In the genomic region with DNA sequence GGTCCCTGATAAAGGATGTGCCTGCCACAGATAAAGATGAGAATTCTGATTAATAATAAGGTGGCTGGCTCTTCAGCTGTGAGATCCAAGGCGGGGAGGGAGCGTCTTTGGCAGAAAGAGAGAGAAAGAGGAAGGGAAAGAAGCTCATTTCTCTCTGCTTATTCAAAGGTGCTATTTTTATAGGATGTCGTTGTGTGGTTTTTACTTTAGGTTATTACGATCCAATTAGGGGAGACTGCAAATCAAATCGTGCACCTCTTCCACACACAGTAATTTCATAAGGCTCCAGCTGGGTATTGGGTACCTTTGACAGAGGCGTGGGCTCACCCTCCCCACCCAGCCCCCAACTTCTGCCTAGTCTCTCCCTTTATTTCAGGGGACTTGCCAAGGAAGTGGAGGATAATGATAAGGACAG, we compare ENCODE assay signal across 10 mouse cellular contexts. TPM values are rescaled to one million over a fixed set of nuclear protein-coding genes. Genes with fewer than 3 reads are reported as not detected.
DNase-seq lines count a peak whose midpoint lies in the region; ATAC-seq lines count a peak whose summit lies in the region.
"Had no signal": no experiment of that assay in that cellular context is flagged by ENCODE, and none has a peak within 500 bp of the region (broad histone marks: within the 10 kb centered on the region; RNA-seq: fewer than 3 reads in every experiment).

No protein-coding gene starts in this region.

- WGBS in forebrain, embryonic 13.5 days: 13% methylated on average over 6 of the region's 6 CpGs

- no peaks in the 10 kb centered on the region for H3K36me3 ChIP-seq in forebrain, embryonic 13.5 days (ENCODE audit: poor library complexity, severe bottlenecking)

- H3K27ac ChIP-seq in forebrain, embryonic 13.5 days: 0 out of 2 replicates have a peak overlapping the region, but pooled peaks have one; percentile 1

- H3K4me1 ChIP-seq in forebrain, embryonic 13.5 days: 0 out of 2 replicates have a peak, but pooled peaks cover 2% of the 10 kb centered on the region
- H3K4me1 ChIP-seq: megakaryocyte, embryonic 14.5 days had no signal

- peak overlapping the region; percentile 69 for H3K9ac ChIP-seq in forebrain, embryonic 13.5 days

- no peaks in the 10 kb centered on the region for H3K27me3 ChIP-seq in forebrain, embryonic 13.5 days

- no peaks in the 10 kb centered on the region for H3K9me3 ChIP-seq in forebrain, embryonic 13.5 days (replicated peaks)

- peak; percentile 7 for DNase-seq in retina, postnatal 1 day
- DNase-seq in retina, embryonic 14.5 days (ENCODE audit: low spot score): no peak
- peak; percentile 53 to 64 for DNase-seq in left cerebral cortex, adult 9 months (ENCODE audit: low spot score in 2 of 2)
- DNase-seq in right cerebral cortex, postnatal 4 days: peak; percentile 47
- DNase-seq in thymus, postnatal 4 days: no peak
- DNase-seq in lung, adult 18-20 months: no peak
- DNase-seq: thymus, postnatal 14 days had no signal

- peak overlapping the region; percentile 89 for H3K4me2 ChIP-seq in forebrain, embryonic 13.5 days

- ATAC-seq in forebrain, embryonic 13.5 days: peak; percentile 65
- no peak for ATAC-seq in inflammation-experienced regulatory T-cells, adult 6 months

- H3K4me3 ChIP-seq in forebrain, embryonic 13.5 days: peak overlapping the region; percentile 55

RNA-seq across cellular contexts. Expression of gene Clvs2, which starts 1.0 kb away (rescaled TPM):
- 4.9 and 5.3 TPM in 2 replicates for polyA plus RNA-seq in forebrain, embryonic 13.5 days (2015; fragmentation: Nextera tagmentation; extraction: Ambion mirVana)
- under 1 TPM in 1 of 3 experiments, not detected in 2; 0.11 TPM for polyA plus RNA-seq in inflammation-experienced regulatory T-cells, adult 6 months (2017; shearing (Covaris generic))

Comparison
In these comparisons a context has a peak if more than half of its experiments do, and no peak if none do; other contexts are left out.
1. DNase-seq: peak in retina, postnatal 1 day (single experiment), left cerebral cortex, adult 9 months (2 of 2) and right cerebral cortex, postnatal 4 days (single experiment); none in retina, embryonic 14.5 days (single experiment), thymus, postnatal 4 days (single experiment) and lung, adult 18-20 months (0 of 2).